Mouse (Mus musculus) liver, embryonic 15.5 days (tissue): ENCODE results near the gene Dusp3. TPM values are rescaled to one million over a fixed set of nuclear protein-coding genes. Genes with fewer than 3 reads are reported as not detected.

ENCODE experiments used
- ATAC-seq: fragments of 200-750 bp; cut with Nextera tagmentation; 2 replicates; pipeline ENCODE4 v1.8.0; 2017; ENCODE audit warnings: moderate number of reproducible peaks, mild to moderate bottlenecking, moderate library complexity; ENCODE audit not compliant: insufficient read depth
- H3K27ac ChIP-seq: fragments of 300-500 bp; sonication (generic); replicated peaks from 2 replicates; pipeline ENCODE4 v1.5.1; 2015; ENCODE audit warnings: mild to moderate bottlenecking, inconsistent platforms
- H3K27me3 ChIP-seq: fragments of 300-500 bp; sonication (generic); 2 replicates; pipeline ENCODE4 v1.6.1; 2015; ENCODE audit warnings: mild to moderate bottlenecking, inconsistent platforms
- H3K36me3 ChIP-seq: fragments of 300-500 bp; sonication (generic); replicated peaks from 2 replicates; pipeline ENCODE4 v1.6.1; 2015; ENCODE audit warnings: moderate library complexity, mild to moderate bottlenecking, inconsistent platforms
- H3K4me1 ChIP-seq: fragments of 300-500 bp; sonication (generic); replicated peaks from 2 replicates; pipeline ENCODE4 v1.6.1; 2015; ENCODE audit warnings: inconsistent platforms
- H3K4me2 ChIP-seq: fragments of 300-500 bp; sonication (generic); 2 replicates; pipeline ENCODE4 v1.6.1; 2015; ENCODE audit warnings: moderate library complexity, mild to moderate bottlenecking, inconsistent platforms
- H3K4me3 ChIP-seq: fragments of 300-500 bp; sonication (generic); replicated peaks from 2 replicates; pipeline ENCODE4 v1.5.1; 2015; ENCODE audit warnings: mild to moderate bottlenecking, inconsistent platforms
- H3K9ac ChIP-seq: fragments of 300-500 bp; sonication (generic); 2 replicates; pipeline ENCODE4 v1.6.1; 2015; ENCODE audit warnings: moderate library complexity, mild to moderate bottlenecking, inconsistent platforms
- H3K9me3 ChIP-seq: fragments of 300-500 bp; sonication (generic); replicated peaks from 2 replicates; pipeline ENCODE4 v1.6.1; 2016; ENCODE audit warnings: inconsistent platforms
- WGBS: fragments of 180-500 bp; shearing (Covaris S2); methylation state at CpG from one replicate; pipeline ENCODE4 v1.1.7; 2015; ENCODE audit warnings: mixed read lengths; ENCODE audit not compliant: insufficient replicate concordance; 5-methylcytosine and 5-hydroxymethylcytosine counted together
- polyA plus RNA-seq: library from polyadenylated mRNA; unstranded; fragments of >200 nt; fragmentation: Nextera tagmentation; extraction: Ambion mirVana; gene quantifications from 2 replicates; pipeline ENCODE4 v1.2.1, GENCODE M21; 2015

The Dusp3 gene
- polyA plus RNA-seq, 1 experiment from 2014 or later, result 7.8 TPM

DNA sequence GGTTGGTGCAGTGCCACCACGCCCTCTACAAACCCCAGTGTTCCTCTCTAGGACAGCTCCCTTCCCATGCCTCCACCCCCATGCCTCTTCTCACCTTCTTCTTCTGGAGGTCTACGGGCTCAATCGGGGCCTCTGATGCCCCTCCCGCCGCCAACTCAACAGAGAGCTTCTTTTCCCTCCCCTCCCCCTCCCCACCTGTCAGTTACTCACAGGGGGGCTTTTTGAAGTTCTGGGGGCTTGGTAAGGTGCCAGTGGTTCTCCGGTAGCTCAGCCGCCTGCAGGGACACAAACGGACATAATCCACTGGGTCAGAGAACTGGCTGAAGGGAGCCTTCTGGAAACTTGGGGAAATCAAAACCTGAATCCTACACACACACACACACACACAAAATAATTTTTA lies 24.7 kb upstream of the Dusp3 start:
- WGBS, result 63% methylated on average over 8 of the region's 8 CpGs
- ATAC-seq, result no peak
- H3K27ac ChIP-seq, result no peak overlapping the region
- no peaks in the 10 kb centered on the region for H3K36me3 ChIP-seq
- no peak overlapping the region for H3K4me2 ChIP-seq
- no peak overlapping the region for H3K4me3 ChIP-seq
- H3K9me3 ChIP-seq, result no peaks in the 10 kb centered on the region
- H3K4me1 ChIP-seq, result no peaks in the 10 kb centered on the region
- H3K9ac ChIP-seq, result no peak overlapping the region
- no peaks in the 10 kb centered on the region for H3K27me3 ChIP-seq

DNA sequence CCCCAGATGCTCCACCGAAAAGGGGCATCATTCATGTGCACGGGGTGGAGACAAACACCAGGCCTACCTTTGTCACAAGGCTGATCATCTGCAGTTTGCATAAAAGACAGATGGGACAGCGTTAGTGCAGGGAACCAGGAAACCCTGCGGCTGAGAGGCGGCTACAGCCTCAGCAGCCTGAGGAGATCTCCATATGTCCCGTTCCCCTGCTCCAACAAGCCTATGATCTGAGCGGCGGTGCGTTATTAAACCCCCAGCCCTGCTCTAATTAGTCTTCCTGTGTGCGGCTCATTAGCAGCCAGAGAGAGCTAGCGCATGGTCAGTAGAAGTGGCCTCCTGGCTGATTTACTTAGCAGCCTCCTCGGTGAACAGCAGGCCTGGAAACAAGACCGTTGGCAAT lies 23.3 kb upstream of the Dusp3 start:
- no peaks in the 10 kb centered on the region for H3K36me3 ChIP-seq
- H3K4me2 ChIP-seq, result no peak overlapping the region
- no peak overlapping the region for H3K27ac ChIP-seq
- H3K4me1 ChIP-seq, result no peaks in the 10 kb centered on the region
- H3K27me3 ChIP-seq, result no peaks in the 10 kb centered on the region
- no peak overlapping the region for H3K4me3 ChIP-seq
- H3K9me3 ChIP-seq, result no peaks in the 10 kb centered on the region
- H3K9ac ChIP-seq, result no peak overlapping the region
- WGBS, result 79% methylated on average over 13 of the region's 13 CpGs
- ATAC-seq, result no peak

DNA sequence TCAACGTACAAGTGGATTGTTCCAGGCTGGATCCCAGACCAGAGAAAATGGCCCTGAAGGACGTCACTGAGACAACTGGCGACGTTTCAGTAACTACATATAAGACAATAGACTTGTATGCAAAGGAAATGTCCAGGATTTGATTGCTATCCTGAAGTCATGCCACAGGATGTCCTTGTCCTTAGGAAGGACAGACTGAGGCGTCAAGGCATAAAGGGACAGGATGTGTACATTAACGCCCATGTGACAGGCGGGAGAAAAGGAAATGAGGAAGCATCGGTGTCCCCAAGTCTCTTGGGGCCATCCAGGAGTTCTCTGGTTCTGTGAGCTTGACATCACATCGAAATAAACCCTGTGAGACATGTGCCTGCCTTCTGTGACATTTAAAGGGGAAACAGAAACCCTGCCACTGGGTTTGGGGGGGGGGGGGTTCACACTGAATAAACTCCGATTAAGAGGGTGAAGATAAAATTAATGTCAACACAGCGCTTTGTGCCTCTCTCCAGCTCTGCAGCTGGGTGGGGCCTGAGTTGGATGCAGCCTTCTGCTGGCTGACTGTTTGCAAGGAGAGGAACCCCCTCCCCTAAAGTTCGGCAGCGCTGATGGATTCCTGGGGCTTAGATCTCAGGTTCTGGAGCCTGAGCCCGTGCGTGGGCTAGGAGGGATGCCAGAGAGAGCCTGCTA lies 22.3 kb upstream of the Dusp3 start:
- WGBS, result 49% methylated on average over 15 of the region's 15 CpGs
- no peak overlapping the region for H3K4me3 ChIP-seq
- ATAC-seq, result peak; percentile 42; the same call in 1 of the 2 replicates
- no peaks in the 10 kb centered on the region for H3K4me1 ChIP-seq
- no peaks in the 10 kb centered on the region for H3K27me3 ChIP-seq
- no peak overlapping the region for H3K9ac ChIP-seq
- no peak overlapping the region for H3K27ac ChIP-seq
- H3K4me2 ChIP-seq, result no peak overlapping the region
- no peaks in the 10 kb centered on the region for H3K9me3 ChIP-seq
- no peaks in the 10 kb centered on the region for H3K36me3 ChIP-seq

DNA sequence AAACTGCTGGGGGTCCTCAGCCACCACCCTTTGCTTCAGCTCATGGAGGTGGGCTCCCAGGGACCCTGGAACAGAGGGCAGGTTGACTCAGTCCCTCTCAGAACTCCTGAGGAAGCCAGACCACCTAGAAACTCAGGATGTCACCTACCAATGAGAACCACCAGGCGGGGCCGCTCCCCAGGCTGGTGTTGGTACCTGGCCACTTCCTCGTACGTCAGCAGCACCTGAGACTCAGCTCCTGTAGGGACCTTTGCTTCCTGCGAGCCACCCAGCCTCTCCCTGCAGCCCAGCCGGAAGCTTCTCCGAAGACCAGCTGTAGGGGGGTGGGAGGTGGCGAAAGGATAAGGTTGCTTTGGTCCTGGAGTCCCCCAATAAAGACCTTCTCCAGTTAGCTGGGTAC lies 21.6 kb upstream of the Dusp3 start:
- WGBS, result 69% methylated on average over 8 of the region's 8 CpGs
- H3K27ac ChIP-seq, result no peak overlapping the region
- H3K9ac ChIP-seq, result no peak overlapping the region
- H3K27me3 ChIP-seq, result no peaks in the 10 kb centered on the region
- H3K4me3 ChIP-seq, result no peak overlapping the region
- H3K4me1 ChIP-seq, result no peaks in the 10 kb centered on the region
- no peaks in the 10 kb centered on the region for H3K36me3 ChIP-seq
- H3K9me3 ChIP-seq, result no peaks in the 10 kb centered on the region
- H3K4me2 ChIP-seq, result no peak overlapping the region
- no peak for ATAC-seq

DNA sequence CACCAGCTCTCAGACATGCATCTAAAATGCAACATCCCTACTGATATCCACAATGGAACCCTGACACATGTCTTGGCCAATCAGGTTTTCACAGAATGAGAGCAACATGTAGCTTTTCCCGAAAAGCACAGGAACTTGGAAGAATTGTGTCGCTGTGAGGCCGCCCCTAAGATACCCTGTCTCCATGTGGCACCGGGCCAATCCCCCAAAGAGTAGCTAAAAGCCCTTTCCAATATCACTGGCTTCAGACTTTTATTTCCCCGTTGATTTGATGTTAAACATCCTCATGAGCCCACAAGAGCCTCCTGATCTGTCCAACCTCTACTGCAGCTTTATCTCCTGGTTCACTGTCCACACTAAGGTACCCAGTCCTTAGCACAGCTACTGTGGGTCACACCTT lies 19.9 kb upstream of the Dusp3 start:
- 70% methylated on average over 5 of the region's 5 CpGs for WGBS
- H3K4me1 ChIP-seq, result no peaks in the 10 kb centered on the region
- no peak overlapping the region for H3K4me3 ChIP-seq
- H3K27me3 ChIP-seq, result no peaks in the 10 kb centered on the region
- H3K4me2 ChIP-seq, result no peak overlapping the region
- no peak for ATAC-seq
- H3K9ac ChIP-seq, result no peak overlapping the region
- no peak overlapping the region for H3K27ac ChIP-seq
- no peaks in the 10 kb centered on the region for H3K36me3 ChIP-seq
- H3K9me3 ChIP-seq, result no peaks in the 10 kb centered on the region

DNA sequence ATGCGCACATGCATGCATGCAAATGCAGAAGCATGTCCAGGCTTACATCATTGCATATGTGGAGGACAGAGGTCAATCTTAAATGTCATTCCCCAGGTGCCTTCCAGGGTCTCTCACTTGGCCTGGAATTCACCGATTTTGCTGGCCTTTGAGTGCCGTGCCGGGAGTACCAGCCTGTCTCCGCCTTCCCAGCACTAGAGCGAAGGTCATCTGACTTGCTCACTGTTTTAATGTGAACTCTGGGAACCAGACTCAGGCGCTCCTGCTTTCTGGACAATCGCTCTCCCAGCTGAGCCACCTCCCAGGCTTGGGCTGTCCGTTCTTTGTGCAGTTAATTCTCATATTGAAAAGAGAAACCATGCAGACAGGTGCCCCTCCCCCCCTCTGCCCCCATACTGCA lies 19.5 kb upstream of the Dusp3 start:
- no peak overlapping the region for H3K4me3 ChIP-seq
- H3K4me1 ChIP-seq, result no peaks in the 10 kb centered on the region
- no peaks in the 10 kb centered on the region for H3K36me3 ChIP-seq
- H3K9me3 ChIP-seq, result no peaks in the 10 kb centered on the region
- H3K27me3 ChIP-seq, result no peaks in the 10 kb centered on the region
- H3K9ac ChIP-seq, result no peak overlapping the region
- 69% methylated on average over 9 of the region's 9 CpGs for WGBS
- ATAC-seq, result no peak
- H3K27ac ChIP-seq, result no peak overlapping the region
- no peak overlapping the region for H3K4me2 ChIP-seq

DNA sequence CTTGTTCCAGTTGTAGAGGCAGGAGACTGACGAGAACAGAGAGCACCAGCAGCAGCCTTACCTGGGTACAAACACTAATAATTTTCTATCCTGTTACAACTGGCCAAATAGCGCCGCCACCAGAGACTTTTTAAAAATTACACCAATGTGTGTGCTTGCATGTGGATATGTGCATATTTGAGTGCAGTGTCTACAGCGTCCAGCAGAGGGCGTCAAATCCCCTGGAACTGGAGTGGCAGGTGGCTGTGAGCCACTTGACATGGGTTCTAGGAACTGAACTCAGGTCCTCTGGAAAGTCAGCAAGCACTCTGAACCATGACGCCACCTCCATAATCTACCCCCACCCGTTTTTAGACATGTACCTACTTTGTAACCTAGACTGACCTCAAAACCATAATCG lies 17.4 kb upstream of the Dusp3 start:
- Histone ChIP-seq H3K27me3 (no peaks in the 10 kb centered on the region), H3K27ac (no peak overlapping the region), H3K9me3 (no peaks in the 10 kb centered on the region), H3K4me3 (no peak overlapping the region), H3K36me3 (no peaks in the 10 kb centered on the region), H3K4me2 (no peak overlapping the region), H3K4me1 (no peaks in the 10 kb centered on the region), H3K9ac (no peak overlapping the region)
- no peak for ATAC-seq
- WGBS, result 81% methylated on average over 8 of the region's 8 CpGs

DNA sequence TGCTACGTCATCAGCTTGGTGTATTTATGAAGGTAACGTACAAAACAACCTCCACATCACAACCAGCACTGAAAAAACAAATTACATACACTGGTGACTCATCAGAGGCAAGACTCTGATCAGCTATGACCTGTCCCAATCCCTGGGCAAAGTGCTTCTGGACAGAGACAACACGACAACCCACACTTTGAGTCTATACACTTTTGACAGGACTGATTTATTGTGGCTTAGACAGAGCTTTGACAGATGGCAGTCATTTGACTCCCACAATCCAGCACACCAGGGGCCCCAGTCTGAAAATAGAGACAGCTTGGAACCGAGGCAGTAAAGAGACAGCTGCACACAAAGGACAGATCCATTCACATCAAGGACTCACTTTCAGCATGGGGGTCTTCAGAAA lies 12.7 kb upstream of the Dusp3 start:
- Histone ChIP-seq H3K4me1 (peaks cover 11% of the 10 kb centered on the region), H3K9ac (no peak overlapping the region), H3K4me3 (no peak overlapping the region), H3K4me2 (no peak overlapping the region), H3K9me3 (no peaks in the 10 kb centered on the region), H3K36me3 (no peaks in the 10 kb centered on the region), H3K27me3 (no peaks in the 10 kb centered on the region), H3K27ac (no peak overlapping the region)
- WGBS, result 56% methylated on average over 4 of the region's 4 CpGs
- no peak for ATAC-seq

DNA sequence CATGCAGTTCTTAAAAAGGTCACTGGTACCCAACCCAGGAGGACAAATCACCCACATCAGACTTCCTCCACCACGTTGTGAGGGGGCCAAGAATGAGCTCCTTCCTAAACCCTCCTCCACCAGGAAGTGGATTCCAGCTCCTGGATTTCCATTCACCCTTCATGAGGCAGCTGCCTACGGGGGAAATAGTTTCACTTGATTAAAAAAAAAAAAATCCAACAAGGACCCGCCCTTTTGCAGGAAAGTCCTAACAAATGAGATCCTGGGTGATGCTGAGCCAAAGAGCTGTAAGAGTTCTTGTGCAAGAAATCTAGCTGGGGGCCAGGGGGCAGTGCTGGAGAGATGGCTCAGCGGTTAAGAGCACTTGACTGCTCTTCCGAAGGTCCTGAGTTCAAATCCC lies 11.4 kb upstream of the Dusp3 start:
- no peak overlapping the region for H3K9ac ChIP-seq
- no peaks in the 10 kb centered on the region for H3K36me3 ChIP-seq
- H3K9me3 ChIP-seq, result no peaks in the 10 kb centered on the region
- no peaks in the 10 kb centered on the region for H3K27me3 ChIP-seq
- no peak for ATAC-seq
- 38% methylated on average over 5 of the region's 5 CpGs for whole genome bisulfite sequencing
- no peak overlapping the region for H3K27ac ChIP-seq
- peaks cover 22% of the 10 kb centered on the region for H3K4me1 ChIP-seq
- H3K4me3 ChIP-seq, result no peak overlapping the region
- H3K4me2 ChIP-seq, result no peak overlapping the region

DNA sequence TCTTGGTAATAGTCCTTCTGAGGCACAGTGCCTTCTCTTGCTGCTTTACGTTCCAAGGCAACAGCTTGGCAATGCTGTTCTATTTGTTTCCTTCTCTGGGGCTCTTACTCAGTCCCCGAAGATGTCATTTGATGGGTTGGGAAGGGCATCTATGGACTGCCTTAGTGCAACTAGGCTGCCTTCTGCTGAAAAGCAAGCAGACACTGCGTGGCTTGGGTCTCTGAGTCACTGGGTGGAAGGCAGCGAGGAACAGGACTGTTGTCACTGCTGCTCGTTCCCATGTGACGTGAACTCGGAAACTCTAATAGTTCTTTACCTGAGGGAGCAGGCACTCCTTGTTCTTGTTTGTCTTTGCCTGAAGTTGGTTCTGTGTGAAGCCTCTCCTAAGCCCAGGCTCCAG lies 9.1 kb upstream of the Dusp3 start:
- H3K27ac ChIP-seq, result no peak overlapping the region

DNA sequence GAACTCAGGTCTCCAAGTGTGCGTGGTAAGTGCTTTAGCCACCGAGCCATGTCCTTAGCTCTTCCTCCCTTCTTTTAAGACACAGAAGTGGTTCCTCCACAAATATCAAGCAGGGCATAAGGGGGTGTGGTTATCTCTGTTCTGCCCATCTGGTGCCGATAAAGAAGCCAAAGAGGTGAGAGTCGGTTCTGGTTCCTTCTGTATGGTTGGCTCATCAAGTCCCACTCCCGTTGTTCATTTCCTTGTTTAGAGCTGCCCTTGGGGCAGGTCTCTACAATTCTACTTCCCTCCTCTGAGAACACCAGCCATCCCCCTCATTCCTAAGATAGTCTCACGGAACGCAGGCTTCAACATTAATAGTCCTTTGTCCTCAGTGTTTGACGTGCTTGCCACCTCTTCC lies 7.3 kb upstream of the Dusp3 start:
- H3K4me2 ChIP-seq, result peak overlapping the region; percentile 60
- 0 out of 2 replicates have a peak overlapping the region, but pooled peaks have one; percentile 17 for H3K9ac ChIP-seq
- H3K4me1 ChIP-seq, result peaks cover 34% of the 10 kb centered on the region
- no peaks in the 10 kb centered on the region for H3K36me3 ChIP-seq
- WGBS, result 32% methylated on average over 8 of the region's 8 CpGs
- peak; percentile 92 for ATAC-seq
- no peak overlapping the region; the same call in 1 of the 2 replicates for H3K4me3 ChIP-seq
- H3K27ac ChIP-seq, result peak overlapping the region; percentile 80
- no peaks in the 10 kb centered on the region for H3K9me3 ChIP-seq
- H3K27me3 ChIP-seq, result no peaks in the 10 kb centered on the region; the same call in 1 of the 2 replicates

More for the DNA sequence above, 9.1 kb upstream of the Dusp3 start:
- H3K27me3 ChIP-seq, result no peaks in the 10 kb centered on the region
- H3K36me3 ChIP-seq, result no peaks in the 10 kb centered on the region
- no peak overlapping the region for H3K4me3 ChIP-seq
- H3K4me1 ChIP-seq, result peaks cover 34% of the 10 kb centered on the region
- WGBS, result 69% methylated on average over 7 of the region's 7 CpGs
- no peaks in the 10 kb centered on the region for H3K9me3 ChIP-seq
- no peak for ATAC-seq
- no peak overlapping the region for H3K9ac ChIP-seq
- H3K4me2 ChIP-seq, result no peak overlapping the region

DNA sequence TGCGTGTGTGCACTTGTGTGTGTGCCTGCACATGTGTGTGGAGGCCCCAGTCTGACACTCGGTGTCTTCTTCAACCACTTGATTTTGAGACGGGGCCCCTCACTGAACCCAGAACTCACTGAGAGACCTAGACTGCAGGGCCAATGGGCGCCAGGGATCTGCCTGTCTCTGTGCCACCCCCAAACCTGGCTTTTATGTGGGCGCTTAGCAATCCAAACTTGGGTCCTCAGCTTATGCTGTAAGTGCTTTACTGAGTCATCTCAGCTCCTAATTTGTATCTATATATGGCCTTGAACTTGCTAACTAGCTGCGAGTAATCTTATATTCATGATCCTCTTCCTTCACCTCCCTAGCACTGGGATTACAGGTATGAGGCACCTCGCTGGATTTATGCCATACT lies 5.6 kb upstream of the Dusp3 start:
- Histone ChIP-seq H3K4me3 (no peak overlapping the region), H3K36me3 (no peaks in the 10 kb centered on the region), H3K4me2 (no peak overlapping the region), H3K27ac (no peak overlapping the region), H3K9me3 (no peaks in the 10 kb centered on the region), H3K9ac (no peak overlapping the region), H3K27me3 (peaks cover 11% of the 10 kb centered on the region), H3K4me1 (peaks cover 27% of the 10 kb centered on the region)
- 69% methylated on average over 7 of the region's 7 CpGs for WGBS
- ATAC-seq, result no peak
